Mouse (Mus musculus) MN1 (cell line): Measurements from ENCODE around the gene Nxf1.
A peak's percentile ranks its signal among the peaks of the same experiment; 100 is the strongest.
"Not testable (repeated sequence)": the region's sequence is repeated elsewhere in the genome, so short reads cannot be mapped to it uniquely, and the experiment has no call there.

ENCODE experiments used
- DNase-seq: peaks from one replicate; pipeline ENCODE4 v3.0.0-alpha.2; 2016; ENCODE audit warnings: low spot score

The Nxf1 gene

GRCm38 (mm10) chr19:8756635-8757387 lies at the start of gene Nxf1:
Gene Nxf1 (plus strand): TSS chr19:8757073.
- DNase-seq: peak; percentile 92

GRCm38 (mm10) chr19:8708954-8709353 lies 47.9 kb upstream of the Nxf1 start:
- DNase-seq: no peak

- no peak for DNase-seq
These were observed 46.8 kb upstream of the Nxf1 start for GRCm38 (mm10) chr19:8710057-8710456.

- no peak for DNase-seq
These were observed 45.4 kb upstream of the Nxf1 start for GRCm38 (mm10) chr19:8711506-8711905.

GRCm38 (mm10) chr19:8711949-8712869 lies 44.7 kb upstream of the Nxf1 start:
- no peak for DNase-seq

GRCm38 (mm10) chr19:8712870-8713305 lies 44.0 kb upstream of the Nxf1 start:
- peak; percentile 89 for DNase-seq

GRCm38 (mm10) chr19:8713306-8713996 lies 43.4 kb upstream of the Nxf1 start:
- DNase-seq: peak; percentile 84

- DNase-seq: no peak
These were observed 42.7 kb upstream of the Nxf1 start for GRCm38 (mm10) chr19:8713997-8714652.

GRCm38 (mm10) chr19:8714653-8715481 lies 42.0 kb upstream of the Nxf1 start:
- DNase-seq: no peak

GRCm38 (mm10) chr19:8715868-8716766 lies 40.8 kb upstream of the Nxf1 start:
- DNase-seq: no peak

- DNase-seq: no peak
These were observed 40.0 kb upstream of the Nxf1 start for GRCm38 (mm10) chr19:8716767-8717475.

GRCm38 (mm10) chr19:8718357-8718756 lies 38.5 kb upstream of the Nxf1 start:
- peak; percentile 71 for DNase-seq

GRCm38 (mm10) chr19:8719037-8719436 lies 37.8 kb upstream of the Nxf1 start:
- not testable (repeated sequence) for DNase-seq

GRCm38 (mm10) chr19:8721378-8721777 lies 35.5 kb upstream of the Nxf1 start:
- no peak for DNase-seq

- no peak for DNase-seq
These were observed 34.9 kb upstream of the Nxf1 start for GRCm38 (mm10) chr19:8722021-8722420.

- no peak for DNase-seq
These were observed 34.3 kb upstream of the Nxf1 start for GRCm38 (mm10) chr19:8722559-8722906.

- DNase-seq: peak; percentile 97
These were observed 33.8 kb upstream of the Nxf1 start, which contains the start of gene Slc3a2 for GRCm38 (mm10) chr19:8722907-8723573. Gene Slc3a2 (minus strand): TSS chr19:8723369.

- DNase-seq: peak; percentile 29
These were observed 33.1 kb upstream of the Nxf1 start for GRCm38 (mm10) chr19:8723574-8724346.
